Mouse (Mus musculus): ENCODE results near the gene Catsperz.

DNA sequence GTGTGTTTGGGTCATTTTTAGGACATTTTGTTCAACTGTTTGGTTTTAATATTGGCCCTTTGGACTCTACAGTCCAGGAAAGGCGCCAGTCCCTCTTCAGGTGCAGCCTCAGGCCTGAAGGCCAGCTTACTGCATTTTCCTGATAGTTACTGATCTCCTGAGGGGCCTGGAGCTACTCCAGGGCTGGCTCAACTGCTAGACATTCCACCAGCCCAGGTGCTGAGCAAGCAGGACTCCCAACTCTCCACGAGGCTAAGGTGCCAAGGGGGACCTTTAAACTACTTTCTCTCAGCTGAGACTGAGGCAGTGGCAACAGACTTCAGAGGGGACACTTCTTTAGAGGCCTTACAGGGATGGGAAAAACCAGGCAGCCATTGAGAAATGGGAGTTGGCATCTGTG is 20.3 kb downstream of the Catsperz start:
- TF ChIP-seq ZNF384 (IDR thresholded peaks at IDR 0.05; ENCODE audit: low read depth, low read length), result no peak
- TF ChIP-seq HCFC1 (IDR thresholded peaks at IDR 0.05; ENCODE audit: borderline replicate concordance, insufficient read depth, low read length), result no peak

All from ES-E14 (cell line).